Comparison of ENCODE assay signal across 13 mouse cellular contexts in the genomic region with DNA sequence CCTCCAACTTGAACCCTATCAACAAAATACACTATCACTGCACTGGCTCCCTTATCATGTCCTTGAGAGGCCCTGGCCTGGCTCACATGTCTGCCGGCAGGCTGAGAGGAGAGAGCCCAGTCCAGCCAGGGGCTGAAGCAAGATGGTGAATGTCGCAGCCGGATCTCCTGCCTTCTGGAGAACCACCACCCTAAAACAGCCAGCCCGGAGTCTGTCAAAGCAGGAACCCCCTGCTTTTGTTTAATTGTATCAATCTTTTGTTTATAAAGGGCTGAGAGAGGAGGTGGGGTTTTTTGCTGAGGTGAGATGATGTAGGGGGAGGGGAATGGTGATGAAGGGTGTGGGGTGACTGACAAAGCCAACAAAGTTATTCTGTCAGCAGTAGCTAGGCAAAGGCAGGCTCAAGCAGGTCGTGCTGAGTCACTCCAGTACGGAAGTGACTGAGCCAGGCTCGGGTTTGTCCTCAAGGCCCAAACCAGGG.
A peak's percentile ranks its signal among the peaks of the same experiment; 100 is the strongest.
DNase-seq lines count a peak whose midpoint lies in the region; ATAC-seq lines count a peak whose summit lies in the region.
"Had no signal": no experiment of that assay in that cellular context is flagged by ENCODE, and none has a peak within 500 bp of the region (broad histone marks: within the 10 kb centered on the region; RNA-seq: fewer than 3 reads in every experiment).

No protein-coding gene starts in this region.

- WGBS in intestine, embryonic 14.5 days = 22% methylated on average over 7 of the region's 7 CpGs

- no peaks in the 10 kb centered on the region for H3K36me3 ChIP-seq in intestine, embryonic 14.5 days (ENCODE audit: control insufficient read depth, insufficient read depth, low read length)
- H3K36me3 ChIP-seq: embryonic facial prominence, embryonic 12.5 days; limb, embryonic 13.5 days; midbrain, embryonic 15.5 days had no signal

- H3K27ac ChIP-seq in intestine, embryonic 14.5 days (ENCODE audit: low read depth) = no peak overlapping the region
- H3K27ac ChIP-seq: embryonic facial prominence, embryonic 12.5 days; limb, embryonic 13.5 days; midbrain, embryonic 15.5 days had no signal

- H3K4me1 ChIP-seq in intestine, embryonic 14.5 days (replicated peaks; ENCODE audit: control insufficient read depth, insufficient read depth, low read length) = peaks cover 15% of the 10 kb centered on the region

- H3K4me2 ChIP-seq in intestine, embryonic 14.5 days (ENCODE audit: low read length) = no peak overlapping the region
- H3K4me2 ChIP-seq: embryonic facial prominence, embryonic 12.5 days; limb, embryonic 13.5 days; midbrain, embryonic 15.5 days had no signal

- DNase-seq in ovary, adult 18-20 months (ENCODE audit: low spot score) = peak; percentile 73
- DNase-seq in ovary, postnatal 14 days (ENCODE audit: low spot score) = no peak
- DNase-seq in heart, adult 18-20 months = peak; percentile 61 to 63
- DNase-seq in intestine, embryonic 14.5 days (ENCODE audit: low spot score) = peak; percentile 61
- peak; percentile 44 for DNase-seq in testis, postnatal 14 days (ENCODE audit: low spot score)
- DNase-seq in left cerebral cortex, postnatal 14 days (ENCODE audit: low spot score in 2 of 2) = no peak
- DNase-seq in B cell, adult 2 months = no peak
- DNase-seq in layer of hippocampus, adult 9-10 months (ENCODE audit: low spot score) = no peak
- DNase-seq: kidney, adult 8-10 months had no signal

- no peaks in the 10 kb centered on the region for H3K27me3 ChIP-seq in intestine, embryonic 14.5 days (replicated peaks; ENCODE audit: control insufficient read depth, insufficient read depth, low read length)
- H3K27me3 ChIP-seq: CH12.LX; embryonic facial prominence, embryonic 12.5 days; midbrain, embryonic 15.5 days had no signal

- intact Hi-C loops in left cerebral cortex, postnatal 14 days (cut with DNase I) = no loop called here

- H3K4me3 ChIP-seq in intestine, embryonic 14.5 days (ENCODE audit: low read depth, low read length) = no peak overlapping the region
- H3K4me3 ChIP-seq: embryonic facial prominence, embryonic 12.5 days; limb, embryonic 13.5 days; midbrain, embryonic 15.5 days had no signal

- ATAC-seq in intestine, embryonic 14.5 days (replicated peaks; ENCODE audit: low FRiP score, low TSS enrichment, low read depth) = no peak; the same call in none of the 2 replicates
- ATAC-seq: midbrain, embryonic 15.5 days had no signal

- no peaks in the 10 kb centered on the region for H3K9me3 ChIP-seq in intestine, embryonic 14.5 days (ENCODE audit: control insufficient read depth, low read length)
- H3K9me3 ChIP-seq: embryonic facial prominence, embryonic 12.5 days; limb, embryonic 13.5 days; midbrain, embryonic 15.5 days had no signal

- no peak overlapping the region for H3K9ac ChIP-seq in intestine, embryonic 14.5 days (ENCODE audit: low read length)
- H3K9ac ChIP-seq: embryonic facial prominence, embryonic 12.5 days; limb, embryonic 13.5 days; midbrain, embryonic 15.5 days had no signal

Comparison
In these comparisons a context has a peak if more than half of its experiments do, and no peak if none do; other contexts are left out.
1. DNase-seq: peak in ovary, adult 18-20 months (single experiment), heart, adult 18-20 months (2 of 2), intestine, embryonic 14.5 days (single experiment) and testis, postnatal 14 days (single experiment); none in ovary, postnatal 14 days (single experiment), left cerebral cortex, postnatal 14 days (0 of 2), B cell, adult 2 months (0 of 2) and layer of hippocampus, adult 9-10 months (single experiment).